Mouse (Mus musculus): ENCODE measurements around the gene Yae1d1.

- no peak for TF ChIP-seq POLR2A (IDR thresholded peaks at IDR 0.05; ENCODE audit: borderline replicate concordance, insufficient read depth, low read length)
- TF ChIP-seq CTCF (IDR thresholded peaks at IDR 0.05; ENCODE audit: borderline replicate concordance, insufficient read depth, low read depth, low read length): no peak
Measured at GRCm38 (mm10) chr13:17960613-17961012, 32.5 kb downstream of the Yae1d1 start.
